Mouse (Mus musculus) spleen, postnatal 4 days (tissue): ENCODE data around the gene Rps6kb2.
A peak's percentile ranks its signal among the peaks of the same experiment; 100 is the strongest.
"Not testable (repeated sequence)": the region's sequence is repeated elsewhere in the genome, so short reads cannot be mapped to it uniquely, and the experiment has no call there.

ENCODE experiments used
- DNase-seq, 2 experiments: peaks; one replicate each; pipeline ENCODE4 v3.0.0; 2022; ENCODE audit warnings: low spot score in 2 of 2

Rps6kb2 gene

GRCm38 (mm10) chr19:4142416-4143173 is 20.6 kb downstream of the Rps6kb2 start:
- DNase-seq: no peak

- DNase-seq: no peak
These were observed 23.0 kb downstream of the Rps6kb2 start for GRCm38 (mm10) chr19:4140147-4140546.

GRCm38 (mm10) chr19:4139446-4139845 is 23.7 kb downstream of the Rps6kb2 start, which contains the start of gene Gpr152:
Gene Gpr152 (plus strand): TSS chr19:4139787.
- no peak for DNase-seq

GRCm38 (mm10) chr19:4137913-4138312 is 25.2 kb downstream of the Rps6kb2 start:
- no peak for DNase-seq

- DNase-seq: no peak
These were observed 26.7 kb downstream of the Rps6kb2 start for GRCm38 (mm10) chr19:4136463-4136862.

- DNase-seq: not testable (repeated sequence)
These were observed 27.2 kb downstream of the Rps6kb2 start for GRCm38 (mm10) chr19:4135963-4136345.

GRCm38 (mm10) chr19:4135229-4135962 is 27.8 kb downstream of the Rps6kb2 start:
- DNase-seq: not testable (repeated sequence)

GRCm38 (mm10) chr19:4134354-4134753 is 28.8 kb downstream of the Rps6kb2 start:
- no peak for DNase-seq

- DNase-seq: no peak
These were observed 31.4 kb downstream of the Rps6kb2 start for GRCm38 (mm10) chr19:4131768-4132167.

GRCm38 (mm10) chr19:4131075-4131474 is 32.1 kb downstream of the Rps6kb2 start:
- DNase-seq: peak in 1 of 2 experiments; percentile 73

GRCm38 (mm10) chr19:4130106-4130505 is 33.0 kb downstream of the Rps6kb2 start:
- no peak for DNase-seq

GRCm38 (mm10) chr19:4129462-4129861 is 33.7 kb downstream of the Rps6kb2 start:
- no peak for DNase-seq

GRCm38 (mm10) chr19:4126759-4127495 is 36.2 kb downstream of the Rps6kb2 start:
- DNase-seq: no peak

GRCm38 (mm10) chr19:4125741-4126696 is 37.1 kb downstream of the Rps6kb2 start, which contains the start of gene Aip:
Gene Aip (minus strand): TSS chr19:4125858.
- peak; percentile 99 for DNase-seq

GRCm38 (mm10) chr19:4125268-4125667 is 37.9 kb downstream of the Rps6kb2 start:
- DNase-seq: not testable (repeated sequence)

GRCm38 (mm10) chr19:4124432-4124831 is 38.7 kb downstream of the Rps6kb2 start:
- no peak for DNase-seq

- DNase-seq: no peak
These were observed 40.5 kb downstream of the Rps6kb2 start for GRCm38 (mm10) chr19:4122411-4123370.

- not testable (repeated sequence) for DNase-seq
These were observed 41.3 kb downstream of the Rps6kb2 start for GRCm38 (mm10) chr19:4121896-4122295.

- DNase-seq: peak; percentile 97 to 98
These were observed 41.9 kb downstream of the Rps6kb2 start for GRCm38 (mm10) chr19:4121097-4121805.
